Mouse (Mus musculus) spleen, postnatal 36 days (tissue): ENCODE measurements around the gene Bcor.
A peak's percentile ranks its signal among the peaks of the same experiment; 100 is the strongest.

ENCODE experiments used
- DNase-seq, 2 experiments: peaks; one replicate each; pipeline ENCODE4 v3.0.0; 2022; ENCODE audit warnings: low spot score in 2 of 2, mixed read lengths in 1 of 2

The Bcor gene

DNA sequence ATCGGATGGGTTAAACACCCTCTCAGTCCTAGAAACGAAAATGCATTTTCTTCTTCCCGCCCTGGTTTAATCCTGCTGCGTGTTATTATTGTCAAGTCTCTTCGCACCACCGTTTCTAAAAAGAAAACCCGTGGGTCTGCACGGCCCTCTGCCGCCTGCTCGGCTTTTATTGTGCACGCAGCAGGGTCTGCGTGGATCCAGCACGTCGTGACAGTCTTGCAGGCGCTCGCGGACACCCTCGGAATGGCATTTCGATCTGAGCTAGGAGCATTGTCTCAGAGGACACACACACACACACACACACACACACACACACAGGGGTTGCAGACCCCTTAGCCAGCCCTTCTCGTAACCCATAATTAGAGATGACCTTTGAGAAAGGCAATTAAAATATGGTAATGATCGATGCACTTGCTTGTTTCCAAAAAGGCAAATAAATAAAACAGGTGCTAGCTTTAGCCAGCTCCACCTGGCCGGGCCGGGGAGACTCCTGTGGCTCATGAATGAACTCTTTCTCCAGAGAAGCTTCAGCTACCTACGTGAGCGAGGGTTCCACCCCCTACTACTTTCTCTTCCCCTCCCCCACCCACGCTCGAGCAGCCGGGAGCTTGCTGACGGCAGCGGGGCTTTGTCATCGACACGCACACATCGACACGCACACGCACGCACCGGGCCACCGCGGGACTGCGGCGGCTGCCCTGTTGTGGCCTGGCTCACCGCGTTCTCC, 8.7 kb downstream of the Bcor start:
- no peak for DNase-seq

DNA sequence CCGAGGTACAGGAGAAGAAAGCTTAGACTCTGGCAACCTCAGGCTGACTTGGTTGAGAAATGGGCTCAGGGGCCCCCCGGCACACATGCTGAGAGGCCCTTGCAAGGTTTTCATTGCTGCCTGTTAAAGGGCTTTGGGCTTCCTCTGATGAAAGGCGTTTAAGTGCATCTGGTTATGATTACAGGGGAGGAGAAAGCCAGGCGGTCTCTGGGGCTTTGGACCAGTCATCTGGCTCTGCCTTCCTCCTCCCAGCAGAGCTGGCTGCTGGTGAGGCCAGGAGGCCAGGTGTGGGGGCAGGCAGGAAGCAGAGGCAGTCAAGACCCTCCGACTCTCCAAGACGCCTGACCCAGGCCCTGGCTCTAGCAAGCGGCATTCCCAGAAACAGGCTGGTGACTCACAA, 9.7 kb downstream of the Bcor start:
- DNase-seq, result no peak

DNA sequence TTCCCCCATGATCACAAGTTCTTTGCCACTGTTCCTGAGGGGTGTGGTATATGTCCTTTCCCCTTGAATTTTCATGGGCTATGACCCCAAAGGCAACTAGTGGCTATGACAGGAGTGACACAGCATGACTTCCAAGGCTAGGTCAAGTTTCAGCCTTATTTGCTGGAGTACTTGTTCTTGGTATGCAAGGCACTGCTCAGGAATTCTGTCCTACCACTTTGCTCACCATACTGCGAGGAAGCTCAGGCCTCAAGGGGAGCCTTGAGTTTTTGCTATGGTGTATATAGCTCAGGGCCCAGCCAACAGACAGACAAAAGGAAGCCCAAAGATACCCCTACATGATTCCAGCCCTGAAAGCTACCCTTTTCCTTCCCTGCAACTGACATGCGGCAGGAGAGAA, 13.9 kb downstream of the Bcor start:
- no peak for DNase-seq

DNA sequence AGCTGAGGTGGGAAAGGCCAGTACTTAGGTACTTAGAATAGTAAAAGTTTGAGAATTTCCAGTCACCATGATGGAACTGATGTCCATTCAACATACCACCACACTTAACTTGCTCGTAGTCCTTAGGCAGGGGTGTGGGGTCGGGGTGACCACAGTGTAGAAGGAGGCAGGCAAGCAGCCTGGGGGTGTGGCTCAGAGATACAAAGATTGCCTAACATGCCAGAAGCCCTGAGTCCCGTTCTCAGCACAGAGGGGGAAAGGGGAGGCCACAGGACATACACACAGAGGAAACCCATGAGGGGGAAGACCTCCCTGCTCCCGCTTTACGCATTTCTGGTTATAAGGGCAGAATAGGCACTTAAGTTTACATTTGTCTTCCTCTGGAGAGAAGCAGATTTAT, 17.3 kb downstream of the Bcor start:
- no peak for DNase-seq

DNA sequence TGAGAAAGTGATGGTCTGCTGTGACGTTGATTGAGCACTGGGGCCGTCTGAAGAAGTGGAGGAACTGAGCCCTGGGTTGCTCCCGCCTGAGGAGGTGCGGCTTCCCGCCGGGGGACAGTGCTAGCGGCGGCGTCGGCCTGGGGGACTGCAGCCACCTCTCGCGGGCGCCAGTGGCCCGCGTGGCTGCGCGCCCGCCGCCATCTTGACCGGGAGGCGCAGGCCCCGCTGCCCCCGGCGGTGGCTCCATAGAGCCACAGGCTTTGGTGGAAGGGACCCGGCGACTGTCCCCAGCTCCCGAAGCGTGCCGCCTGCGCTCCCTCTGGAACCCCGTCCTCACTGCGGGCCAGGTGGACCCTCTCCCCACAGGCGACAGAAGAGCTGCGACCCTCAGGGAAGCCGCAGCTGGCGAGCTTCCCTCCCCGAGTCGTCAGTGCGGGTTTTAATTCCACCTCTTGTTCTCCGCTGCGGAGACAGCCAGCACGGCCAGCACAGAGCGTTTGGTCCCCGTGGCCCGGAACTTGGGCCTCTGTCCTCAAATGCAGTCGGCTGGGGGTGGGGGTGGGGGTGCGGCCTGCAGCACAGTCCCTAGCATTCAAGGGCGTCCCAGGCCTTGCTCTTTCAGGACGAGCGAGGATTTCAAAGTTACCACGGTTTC, 19.9 kb downstream of the Bcor start:
- DNase-seq, result peak in 1 of 2 experiments; percentile 30

DNA sequence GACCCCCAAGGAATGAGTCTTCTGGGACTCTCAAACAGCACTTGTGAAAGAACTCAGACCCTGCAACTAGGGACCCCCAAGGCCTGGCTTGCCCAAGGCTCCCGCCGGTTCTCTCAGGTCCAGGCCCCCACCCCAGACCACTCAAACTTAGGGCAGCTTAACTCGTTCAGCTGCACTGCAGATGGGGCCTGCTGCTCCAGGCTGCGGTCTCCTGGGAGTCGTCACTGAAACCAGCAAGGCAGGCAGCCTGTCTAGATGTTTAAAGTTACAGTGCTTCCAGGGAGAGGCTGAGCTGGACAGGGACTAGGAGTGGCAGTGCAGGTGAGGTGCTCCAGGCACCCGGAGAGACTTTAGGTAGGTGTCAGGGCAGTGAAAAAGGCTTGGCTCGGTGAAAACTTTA, 21.9 kb downstream of the Bcor start:
- no peak for DNase-seq

DNA sequence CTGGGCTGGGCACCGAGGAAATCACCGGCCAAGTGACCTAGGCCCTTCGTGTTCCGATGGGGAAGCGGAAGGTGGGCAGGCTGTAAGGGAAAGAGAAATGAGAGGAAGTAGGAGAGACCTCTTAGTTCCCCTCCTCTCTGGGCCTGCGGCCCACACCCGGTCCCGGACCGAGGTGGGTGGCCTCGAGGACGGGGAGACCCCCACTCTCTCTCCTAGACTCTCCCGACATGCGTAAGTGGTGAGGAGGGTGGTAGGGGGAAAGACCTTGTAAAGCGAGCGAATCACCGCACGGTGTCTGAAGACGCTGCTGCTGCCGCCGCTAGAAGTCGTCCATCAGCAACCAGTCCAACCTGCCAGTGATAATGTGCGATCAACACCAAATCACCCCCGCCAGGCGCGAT, 23.0 kb downstream of the Bcor start:
- DNase-seq, result peak; percentile 42 to 48

DNA sequence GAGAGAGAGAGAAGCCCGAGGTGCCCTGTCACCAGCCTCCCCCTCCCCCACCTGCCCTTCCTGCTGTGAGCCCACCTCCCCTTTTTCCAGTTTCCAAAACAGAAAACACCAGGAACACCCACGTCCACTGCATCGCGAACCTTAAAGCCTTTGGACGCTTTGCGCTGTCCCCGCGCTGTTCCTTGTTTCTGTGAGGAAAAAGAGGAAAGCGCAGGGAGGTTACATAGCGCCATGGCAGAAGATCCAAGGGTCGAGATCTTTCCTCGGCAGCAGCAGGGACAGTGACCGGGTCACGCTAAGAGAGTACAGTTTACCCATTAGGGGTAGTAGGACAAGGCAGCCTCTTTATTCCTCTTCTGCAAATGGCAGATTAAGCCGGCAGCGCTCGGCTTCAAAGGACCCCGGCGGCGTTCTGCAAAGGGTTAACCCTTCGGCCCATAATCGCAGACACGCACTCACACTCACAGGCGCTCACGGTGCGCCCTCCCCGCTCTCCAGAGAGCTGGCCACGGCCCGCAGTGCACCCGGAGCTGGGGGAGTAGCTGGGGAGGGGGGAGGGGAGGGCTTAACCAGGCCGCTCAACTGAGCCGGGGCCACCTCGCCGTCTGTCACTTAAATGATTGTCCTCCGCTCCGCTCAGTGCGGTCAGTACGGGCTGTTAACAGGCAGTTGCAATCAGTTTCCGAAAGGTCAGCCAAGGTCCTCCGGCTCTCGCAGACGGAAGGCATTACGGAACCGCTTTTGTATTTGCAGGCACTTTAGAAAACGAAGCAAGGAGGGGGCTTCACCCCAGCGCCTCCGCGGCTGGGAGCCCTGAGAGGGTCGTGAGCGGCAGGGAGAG, 23.7 kb downstream of the Bcor start:
- DNase-seq, result peak; percentile 15 to 21

DNA sequence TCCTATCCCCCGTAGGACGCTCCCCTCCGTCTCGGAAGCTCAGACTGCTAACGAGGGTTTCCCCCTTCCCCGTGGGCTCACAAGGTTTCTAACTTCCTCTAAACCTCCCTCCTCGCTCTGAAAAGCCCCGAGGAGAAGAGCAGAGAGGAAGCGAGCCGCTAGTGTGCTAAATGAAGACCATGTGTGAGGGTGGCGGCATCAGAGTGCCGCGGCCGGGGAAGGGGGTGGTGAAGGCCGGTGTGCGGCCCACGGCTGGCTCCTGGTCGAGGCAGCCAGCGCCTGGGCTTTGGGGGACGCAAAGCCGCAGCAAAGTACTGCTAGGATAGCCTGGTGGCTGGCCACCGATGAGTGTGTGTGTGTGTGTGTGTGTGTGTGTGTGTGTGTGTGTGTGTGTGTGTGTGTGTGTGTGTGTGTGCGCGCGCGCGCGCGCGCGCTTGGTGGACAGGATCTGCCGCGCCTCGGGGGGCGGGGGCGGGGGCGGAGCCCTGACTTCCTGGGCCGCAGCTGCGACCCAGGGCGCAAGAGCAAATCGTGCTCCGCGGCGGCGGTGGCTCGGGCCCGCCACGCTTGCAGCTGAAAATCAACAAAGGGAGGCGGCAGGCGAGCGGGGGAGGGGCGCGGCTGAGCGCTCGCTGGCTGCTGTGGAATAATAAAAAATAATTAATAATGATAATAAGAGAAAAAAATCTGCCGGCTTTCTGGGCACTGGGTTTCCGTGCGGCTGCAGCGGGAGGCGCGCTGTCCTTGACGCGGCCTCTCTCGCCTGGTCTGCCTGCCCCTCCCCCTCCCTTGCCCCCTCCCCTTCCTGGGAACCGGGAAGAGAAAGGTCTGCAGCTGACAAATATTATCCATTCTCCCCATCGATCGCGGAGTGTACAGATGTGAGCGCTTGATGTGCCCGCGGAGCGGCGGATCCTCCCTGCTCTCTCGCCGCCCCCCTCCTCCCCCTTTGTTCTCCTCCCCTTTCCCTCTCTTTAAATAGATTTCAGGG, 24.7 kb downstream of the Bcor start:
- DNase-seq, result peak; percentile 81 to 85

DNA sequence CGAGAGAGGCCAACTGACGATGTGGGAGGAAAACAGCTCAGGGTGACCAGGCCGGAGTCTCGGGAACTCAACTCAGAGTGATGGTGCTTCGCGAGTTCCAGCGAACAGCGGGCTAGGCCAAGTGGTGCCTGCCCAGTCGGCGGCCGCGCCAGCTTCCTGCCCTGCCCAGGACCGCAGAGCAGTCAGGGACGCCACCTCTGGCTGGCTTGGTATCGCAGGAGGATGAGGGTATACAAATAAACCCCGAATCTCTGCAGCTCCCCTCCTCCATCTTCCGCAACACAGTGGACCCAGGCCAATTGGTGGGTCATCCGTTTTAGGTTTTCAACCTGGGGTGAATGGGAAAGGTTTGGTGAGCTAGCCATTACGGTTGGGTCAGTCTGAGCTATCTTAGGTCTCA, 25.6 kb downstream of the Bcor start:
- peak; percentile 73 to 76 for DNase-seq

DNA sequence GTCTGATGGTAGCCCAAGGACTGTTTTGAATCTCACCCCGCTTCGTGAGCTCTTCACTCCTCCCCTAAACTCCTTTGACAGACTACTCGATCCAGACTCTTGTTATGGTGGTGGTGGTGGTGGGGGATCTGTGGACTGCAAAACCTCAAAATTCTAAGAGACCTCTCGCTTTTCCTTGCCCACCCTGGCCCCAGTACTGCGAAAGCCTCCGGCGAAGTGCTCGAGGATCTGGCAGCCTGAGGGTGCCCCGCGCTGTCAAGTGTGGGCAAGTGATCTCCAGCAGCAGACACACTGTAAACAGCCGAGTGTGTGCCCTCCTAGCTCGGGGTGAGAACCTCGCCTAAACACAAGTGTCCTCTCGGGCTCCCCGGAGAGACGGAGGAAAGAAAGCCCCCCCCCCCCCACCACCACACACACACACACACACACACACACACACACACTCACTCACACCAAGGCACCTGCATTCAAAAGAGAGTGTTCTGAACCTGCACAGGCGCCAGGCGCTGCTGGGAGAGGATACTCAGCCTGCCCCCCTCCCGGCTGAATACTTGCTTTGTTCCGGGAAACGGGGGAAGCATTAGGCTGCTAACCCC, 26.2 kb downstream of the Bcor start:
- DNase-seq, result peak in 1 of 2 experiments; percentile 20

DNA sequence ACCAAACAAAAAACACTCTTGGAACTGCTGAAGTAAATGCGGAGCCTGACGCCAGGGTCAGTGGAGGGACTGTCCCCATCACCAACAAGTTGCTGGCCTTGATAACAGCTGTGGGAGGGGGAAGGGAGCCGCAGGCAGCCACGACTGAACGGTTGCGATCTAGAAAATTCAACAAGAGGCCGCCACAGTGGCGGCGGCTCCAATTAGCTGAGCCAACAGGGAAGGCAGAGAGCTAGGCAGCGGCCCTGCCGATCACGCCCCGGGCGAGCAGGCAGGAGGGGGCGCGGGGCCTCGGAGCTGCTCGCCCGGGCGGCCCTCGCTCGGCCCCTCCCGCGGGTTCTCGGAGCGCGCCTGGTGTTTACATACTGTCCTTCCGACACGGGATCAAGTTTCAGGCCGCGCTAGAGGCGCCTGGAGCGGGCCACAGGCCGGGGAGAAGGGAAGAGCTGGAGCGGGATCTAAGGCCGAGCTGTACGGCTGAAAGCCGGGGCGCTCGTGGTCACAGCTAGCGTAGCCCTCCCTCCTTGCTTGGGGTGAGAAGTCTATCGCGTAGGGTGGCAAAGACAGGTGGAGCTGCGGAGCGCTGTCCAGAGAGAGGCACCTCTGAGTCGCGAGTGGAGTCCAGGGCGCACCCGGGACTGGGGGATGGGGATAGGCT, 26.8 kb downstream of the Bcor start:
- peak; percentile 39 to 44 for DNase-seq

DNA sequence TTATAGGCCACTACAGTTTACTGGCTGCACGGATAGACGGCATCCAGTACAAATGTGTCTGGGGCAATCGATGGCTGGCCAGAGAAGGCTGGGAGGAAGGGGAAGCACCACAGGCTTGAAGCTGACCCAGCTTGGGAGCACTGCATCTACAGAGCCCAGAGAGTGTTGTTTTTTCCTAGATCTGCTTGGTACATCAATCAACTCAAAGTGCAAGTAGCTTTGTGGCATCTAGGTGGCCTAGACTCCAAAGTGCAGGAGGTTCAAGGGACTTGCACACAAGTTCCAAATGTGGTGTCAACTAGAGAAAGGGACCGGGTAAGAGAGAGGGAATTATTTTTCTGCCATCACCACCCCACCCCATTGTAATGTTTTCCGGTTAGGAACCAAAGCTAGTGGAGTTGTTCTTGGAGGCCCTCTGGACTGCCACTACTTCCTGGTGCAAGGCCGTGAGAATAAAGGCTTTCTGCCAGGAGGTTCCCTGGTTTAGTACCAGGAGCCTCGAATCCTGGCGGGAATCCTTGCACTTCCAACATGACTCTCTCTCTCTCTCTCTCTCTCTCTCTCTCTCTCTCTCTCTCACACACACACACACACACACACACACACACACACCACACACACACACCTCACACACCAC, 27.5 kb downstream of the Bcor start:
- no peak for DNase-seq

DNA sequence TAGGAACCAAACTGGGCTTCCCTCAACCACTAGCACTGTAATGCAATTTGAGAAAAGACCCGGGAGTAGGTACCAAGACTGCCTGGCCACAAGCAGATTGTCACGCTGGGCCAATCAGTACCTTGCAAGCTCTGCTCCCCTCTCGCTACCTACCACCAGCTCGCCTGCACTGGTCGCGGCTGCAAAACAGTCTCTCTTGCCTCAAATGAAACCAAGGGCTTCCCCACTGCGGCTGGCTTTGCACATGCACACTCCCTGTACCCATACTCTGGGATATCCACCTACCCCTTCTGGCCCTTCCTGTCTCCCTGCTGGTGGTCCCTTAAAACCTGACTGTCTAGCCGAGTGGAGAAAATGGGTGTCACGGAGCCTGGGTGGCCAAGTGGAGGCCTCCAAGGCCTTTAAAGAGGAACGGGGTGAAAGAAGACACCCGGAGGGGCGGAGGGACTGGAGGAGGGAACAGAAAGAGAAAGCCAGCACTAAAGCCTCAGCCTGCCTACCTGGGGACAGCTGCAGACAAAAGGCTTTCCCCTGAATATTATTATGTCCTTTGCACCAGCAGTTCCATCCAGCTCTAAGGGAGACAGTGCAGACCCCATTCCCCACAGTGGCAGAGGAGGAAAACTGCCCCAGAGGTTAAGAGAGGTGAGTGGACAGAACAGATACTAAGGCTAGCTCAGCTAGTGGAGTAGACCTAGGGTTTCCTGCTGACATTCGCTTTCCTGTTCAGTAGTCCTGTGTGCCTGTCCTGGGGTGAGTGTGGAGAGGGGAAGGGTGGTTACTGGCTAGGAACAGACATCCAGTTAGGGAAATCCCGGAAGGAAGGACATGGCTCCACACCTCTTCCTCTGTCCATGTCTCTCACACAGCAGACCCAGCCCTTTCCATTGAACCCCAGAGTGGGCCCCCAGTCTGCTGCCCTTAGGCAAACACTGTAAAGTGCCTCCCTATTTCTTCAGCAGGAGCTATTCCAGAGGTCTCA, 30.0 kb downstream of the Bcor start:
- peak; percentile 23 to 25 for DNase-seq

DNA sequence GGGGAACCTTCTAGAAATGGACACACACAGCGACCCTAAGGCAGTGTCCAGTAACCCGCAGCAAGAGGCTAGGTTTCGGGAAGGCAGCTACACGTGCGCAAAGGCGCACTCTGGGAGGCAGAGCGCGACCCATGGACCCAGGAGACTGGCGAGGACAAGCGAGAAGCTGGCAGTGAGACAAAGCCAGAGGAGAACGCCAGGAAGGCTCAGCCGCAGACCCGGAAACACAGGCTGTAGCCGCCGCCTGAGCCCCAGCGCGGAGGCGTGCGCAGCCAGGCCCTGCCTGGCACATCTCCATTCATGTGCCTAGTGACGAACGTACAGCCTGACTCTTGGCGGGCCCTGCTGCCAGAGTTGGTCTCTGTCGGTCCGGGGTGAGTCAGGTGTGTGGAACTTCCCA, 30.9 kb downstream of the Bcor start:
- DNase-seq, result peak; percentile 24 to 32

DNA sequence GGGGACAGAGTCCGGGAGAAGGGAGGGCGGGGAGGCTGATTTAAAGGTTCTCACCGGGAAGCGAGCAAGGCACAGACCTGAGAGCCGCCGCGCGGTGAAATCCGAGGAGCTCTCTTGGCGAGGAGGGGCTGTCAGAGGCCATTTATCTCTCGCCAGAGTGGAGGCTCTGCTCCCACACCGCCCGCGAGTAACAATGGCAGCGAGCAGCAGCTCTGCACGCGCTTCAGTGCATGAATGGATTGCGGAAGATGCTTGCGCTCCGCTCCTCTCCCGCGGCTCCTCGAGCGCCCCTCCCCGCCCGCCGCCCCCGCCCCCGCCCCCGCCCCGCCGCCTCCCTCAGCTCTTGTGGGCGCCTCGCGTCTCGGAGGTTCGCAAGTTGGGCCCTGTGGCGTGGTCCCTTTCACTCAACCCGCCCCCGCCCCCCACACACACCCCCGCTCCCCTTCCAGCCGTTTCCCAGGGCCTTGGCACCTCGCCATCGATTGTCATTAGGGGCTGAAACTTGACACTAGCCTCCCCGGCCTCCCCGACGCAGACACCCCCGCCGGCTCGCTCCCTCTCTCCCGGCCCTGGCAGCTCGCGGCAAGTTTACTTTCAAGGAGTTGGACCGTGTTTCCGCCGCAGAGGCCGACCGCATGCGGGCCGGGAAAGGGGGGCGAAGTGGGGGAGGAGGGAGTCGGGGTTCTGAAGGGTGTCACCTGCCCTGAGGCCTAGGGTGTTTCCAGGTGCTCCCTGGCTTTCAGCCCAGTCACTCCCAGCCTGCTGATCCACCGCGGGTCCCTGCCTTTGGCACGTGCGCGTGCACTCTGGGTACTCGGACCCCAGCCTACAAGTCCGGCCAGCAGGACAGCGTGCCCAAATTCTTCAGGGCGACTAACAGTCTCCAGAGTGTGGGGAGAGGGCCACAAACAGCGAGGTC, 31.7 kb downstream of the Bcor start:
- DNase-seq, result peak; percentile 54 to 61

DNA sequence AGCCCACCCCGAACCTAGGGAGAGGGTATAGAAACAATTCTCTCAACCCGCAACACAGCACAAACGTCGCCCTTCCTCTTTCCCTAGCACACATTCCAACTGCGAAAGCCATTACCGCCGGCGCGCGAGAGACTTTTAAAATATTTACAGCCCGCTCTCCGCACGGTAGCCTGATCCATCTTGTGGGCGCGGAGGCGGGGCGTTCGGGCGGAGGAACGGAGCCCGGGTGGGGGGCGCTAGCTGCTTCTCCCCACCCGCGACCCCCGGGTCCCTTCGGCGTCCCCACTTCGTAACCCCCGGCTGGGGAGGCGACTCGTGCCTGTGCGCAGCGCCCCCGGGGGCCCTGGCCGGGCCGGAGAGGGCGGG, 32.4 kb downstream of the Bcor start:
- no peak for DNase-seq
